Mouse (Mus musculus) MEL (cell line): ENCODE data around the gene Ccl24. TPM values are rescaled to one million over a fixed set of nuclear protein-coding genes. Genes with fewer than 3 reads are reported as not detected.

Source experiments
- DNase-seq: peaks from one replicate; pipeline ENCODE4 v3.0.0; 2011; ENCODE audit warnings: low read depth, low spot score
- H3K27ac ChIP-seq: 2 replicates; pipeline ENCODE4 v1.5.1; 2012; ENCODE audit warnings: low read depth, mild to moderate bottlenecking, control low read depth, low read length, moderate library complexity; ENCODE audit not compliant: control insufficient read depth
- H3K27me3 ChIP-seq, 2 experiments: fragments of 150-350 bp in 1 of 2; sonication (generic) in 1 of 2; 2 replicates each; pipeline ENCODE4 v1.6.1; 2012; ENCODE audit warnings: low read length in 2 of 2, mild to moderate bottlenecking in 2 of 2, improper control_type of control experiment in 1 of 2, moderate library complexity in 1 of 2; ENCODE audit not compliant: insufficient read depth in 2 of 2, control insufficient read depth in 1 of 2
- H3K36me3 ChIP-seq, 2 experiments: 2 replicates each; pipeline ENCODE4 v1.6.1; 2012 to 2014; ENCODE audit warnings: low read length in 2 of 2, improper control_type of control experiment in 1 of 2, inconsistent platforms in 1 of 2, mild to moderate bottlenecking in 1 of 2; ENCODE audit not compliant: insufficient read depth in 2 of 2, control insufficient read depth in 1 of 2
- H3K4me1 ChIP-seq, 2 experiments: fragments of 150-350 bp in 1 of 2; sonication (generic) in 1 of 2; 2 replicates each; pipeline ENCODE4 v1.6.1; 2012; ENCODE audit warnings: low read length in 2 of 2, improper control_type of control experiment in 1 of 2, mild to moderate bottlenecking in 1 of 2; ENCODE audit not compliant: insufficient read depth in 2 of 2, control insufficient read depth in 1 of 2
- H3K4me3 ChIP-seq, 2 experiments: fragments of 150-350 bp in 1 of 2; sonication (generic) in 1 of 2; 2 replicates each; pipeline ENCODE4 v1.5.1; 2012; ENCODE audit warnings: low read depth in 2 of 2, low read length in 2 of 2, mild to moderate bottlenecking in 2 of 2, moderate library complexity in 2 of 2, control low read depth in 1 of 2, improper control_type of control experiment in 1 of 2; ENCODE audit not compliant: control insufficient read depth in 1 of 2, insufficient read depth in 1 of 2
- H3K79me2 ChIP-seq: 2 replicates; pipeline ENCODE4 v1.6.1; 2012; ENCODE audit warnings: mild to moderate bottlenecking, low read length, moderate library complexity; ENCODE audit not compliant: control insufficient read depth, poor library complexity, insufficient read depth
- H3K9ac ChIP-seq: 2 replicates; pipeline ENCODE4 v1.6.1; 2012; ENCODE audit warnings: low read depth, mild to moderate bottlenecking, control low read depth, low read length, moderate library complexity; ENCODE audit not compliant: control insufficient read depth, poor library complexity, severe bottlenecking
- H3K9me3 ChIP-seq: fragments of 150-350 bp; sonication (generic); replicated peaks from 2 replicates; pipeline ENCODE4 v1.6.1; 2012; ENCODE audit warnings: mild to moderate bottlenecking, low read length, improper control_type of control experiment, moderate library complexity; ENCODE audit not compliant: insufficient read depth
- CHD1 ChIP-seq: IDR thresholded peaks from 2 replicates; pipeline ENCODE4 v1.6.1; 2012; ENCODE audit warnings: low read depth, mild to moderate bottlenecking, inconsistent platforms, low read length, improper control_type of control experiment
- CHD2 ChIP-seq: IDR thresholded peaks from 2 replicates; pipeline ENCODE4 v1.6.1; 2011; ENCODE audit warnings: low read length, improper control_type of control experiment
- CTCF ChIP-seq, 3 experiments: IDR thresholded peaks in 2 of 3; conservative IDR thresholded peaks in 1 of 3; 2 replicates each; pipeline ENCODE4 v1.5.1; 2011 to 2012; ENCODE audit warnings: low read length in 3 of 3, low read depth in 2 of 3, mild to moderate bottlenecking in 2 of 3, improper control_type of control experiment in 1 of 3, inconsistent platforms in 1 of 3, mixed read lengths in 1 of 3, moderate library complexity in 1 of 3; ENCODE audit not compliant: control insufficient read depth in 1 of 3, insufficient read depth in 1 of 3, poor library complexity in 1 of 3, severe bottlenecking in 1 of 3
- E2F4 ChIP-seq: IDR thresholded peaks from 2 replicates; pipeline ENCODE4 v1.6.1; 2011; ENCODE audit warnings: low read depth, low read length, improper control_type of control experiment, borderline replicate concordance
- ELF1 ChIP-seq: IDR thresholded peaks from 2 replicates; pipeline ENCODE4 v1.6.1; 2014; ENCODE audit warnings: low read depth, mild to moderate bottlenecking, inconsistent platforms, low read length, improper control_type of control experiment, moderate library complexity
- EP300 ChIP-seq, 2 experiments: IDR thresholded peaks; 2 replicates each; pipeline ENCODE4 v1.6.1; 2011; ENCODE audit warnings: improper control_type of control experiment in 2 of 2, low read length in 2 of 2, low read depth in 1 of 2, mild to moderate bottlenecking in 1 of 2
- ETS1 ChIP-seq: IDR thresholded peaks from 2 replicates; pipeline ENCODE4 v1.6.1; 2012; ENCODE audit warnings: low read depth, mild to moderate bottlenecking, inconsistent platforms, low read length, improper control_type of control experiment, moderate library complexity
- GABPA ChIP-seq: IDR thresholded peaks from 2 replicates; pipeline ENCODE4 v1.6.1; 2012; ENCODE audit warnings: low read depth, mild to moderate bottlenecking, inconsistent platforms, low read length, improper control_type of control experiment, moderate library complexity
- GATA1 ChIP-seq: IDR thresholded peaks from 2 replicates; pipeline ENCODE4 v1.6.1; 2011; ENCODE audit warnings: low read depth, low read length, improper control_type of control experiment
- MAFK ChIP-seq: IDR thresholded peaks from 2 replicates; pipeline ENCODE4 v1.6.1; 2011; ENCODE audit warnings: low read depth, mild to moderate bottlenecking, low read length, improper control_type of control experiment, borderline replicate concordance
- MAZ ChIP-seq: IDR thresholded peaks from 2 replicates; pipeline ENCODE4 v1.6.1; 2012; ENCODE audit warnings: low read depth, mild to moderate bottlenecking, inconsistent platforms, low read length, improper control_type of control experiment
- MEF2A ChIP-seq: IDR thresholded peaks from 2 replicates; pipeline ENCODE4 v1.6.1; 2014; ENCODE audit warnings: low read depth, mild to moderate bottlenecking, inconsistent platforms, low read length, improper control_type of control experiment; ENCODE audit not compliant: poor library complexity, insufficient replicate concordance, severe bottlenecking; ENCODE audit errors: extremely low read depth
- MYB ChIP-seq: IDR thresholded peaks from 2 replicates; pipeline ENCODE4 v1.6.1; 2011; ENCODE audit warnings: mild to moderate bottlenecking, low read depth, low read length, improper control_type of control experiment
- MYC ChIP-seq: IDR thresholded peaks from 2 replicates; pipeline ENCODE4 v1.6.1; 2011; ENCODE audit warnings: low read depth, mild to moderate bottlenecking, low read length, improper control_type of control experiment, moderate library complexity
- NELFE ChIP-seq: IDR thresholded peaks from 2 replicates; pipeline ENCODE4 v1.6.1; 2011; ENCODE audit warnings: low read depth, low read length, improper control_type of control experiment
- POLR2A ChIP-seq, 2 experiments: IDR thresholded peaks; 2 replicates each; pipeline ENCODE4 v1.6.1; 2011 to 2012; ENCODE audit warnings: low read length in 2 of 2, mild to moderate bottlenecking in 2 of 2, control low read depth in 1 of 2, improper control_type of control experiment in 1 of 2, low read depth in 1 of 2, moderate library complexity in 1 of 2; ENCODE audit not compliant: control insufficient read depth in 1 of 2, insufficient read depth in 1 of 2, poor library complexity in 1 of 2
- POLR2AphosphoS2 ChIP-seq: IDR thresholded peaks from 2 replicates; pipeline ENCODE4 v1.6.1; 2011; ENCODE audit warnings: low read length, improper control_type of control experiment
- RAD21 ChIP-seq: IDR thresholded peaks from 2 replicates; pipeline ENCODE4 v1.6.1; 2011; ENCODE audit warnings: mild to moderate bottlenecking, low read depth, low read length, improper control_type of control experiment
- SIN3A ChIP-seq: IDR thresholded peaks from 2 replicates; pipeline ENCODE4 v1.6.1; 2012; ENCODE audit warnings: low read length, improper control_type of control experiment, inconsistent platforms
- TAL1 ChIP-seq: IDR thresholded peaks from 2 replicates; pipeline ENCODE4 v1.6.1; 2012; ENCODE audit warnings: mild to moderate bottlenecking, inconsistent platforms, low read length, moderate library complexity, mixed read lengths
- TBP ChIP-seq: IDR thresholded peaks from 2 replicates; pipeline ENCODE4 v1.8.0; 2011; ENCODE audit warnings: low read depth, low read length, improper control_type of control experiment
- TCF12 ChIP-seq: IDR thresholded peaks from 2 replicates; pipeline ENCODE4 v1.6.1; 2014; ENCODE audit warnings: low read depth, mild to moderate bottlenecking, inconsistent platforms, low read length, improper control_type of control experiment, moderate library complexity
- USF1 ChIP-seq: IDR thresholded peaks from 2 replicates; pipeline ENCODE4 v1.6.1; 2014; ENCODE audit warnings: low read depth, mild to moderate bottlenecking, inconsistent platforms, low read length, improper control_type of control experiment, moderate library complexity
- ZC3H11A ChIP-seq: IDR thresholded peaks from 2 replicates; pipeline ENCODE4 v1.6.1; 2012; ENCODE audit warnings: low read depth, mild to moderate bottlenecking, inconsistent platforms, low read length, improper control_type of control experiment
- ZKSCAN1 ChIP-seq: IDR thresholded peaks from 2 replicates; pipeline ENCODE4 v1.6.1; 2012; ENCODE audit warnings: low read depth, mild to moderate bottlenecking, inconsistent platforms, low read length, improper control_type of control experiment, moderate library complexity
- ZMIZ1 ChIP-seq: IDR thresholded peaks from 2 replicates; pipeline ENCODE4 v1.6.1; 2012; ENCODE audit warnings: low read depth, mild to moderate bottlenecking, inconsistent platforms, low read length, improper control_type of control experiment, moderate library complexity
- polyA plus RNA-seq, 2 experiments: library from polyadenylated mRNA; stranded (reverse) in 1 of 2; unstranded in 1 of 2; fragments of >175 nt in 1 of 2; fragments of >200 nt in 1 of 2; gene quantifications; 2 replicates each; pipeline versions ENCODE4 v1.2.1 to v1.2.4; 2012; ENCODE audit warnings: low replicate concordance in 2 of 2, low read depth in 1 of 2; ENCODE audit not compliant: insufficient read length in 2 of 2, insufficient read depth in 1 of 2, missing spikeins in 1 of 2
- total RNA-seq: library from RNA; depleted of rRNA; stranded (reverse); fragments of 300-350 nt; gene quantifications from 2 replicates; pipeline ENCODE4 v1.2.3, GENCODE M21; 2012; rRNA removed

The Ccl24 gene
- not detected in 2 replicates for total RNA-seq
- polyA plus RNA-seq = not detected

- Histone ChIP-seq H3K4me1 (peaks cover 0 to 15% of the 10 kb centered on the region in 2 experiments; a peak in 2 of 4 replicates), H3K9ac (no peak within 1 kb of the TSS), H3K27me3 (no peaks in the 10 kb centered on the region), H3K4me3 (no peak within 1 kb of the TSS), H3K9me3 (no peaks in the 10 kb centered on the region), H3K79me2 (no peaks in the 10 kb centered on the region), H3K36me3 (peaks cover 0 to 5% of the 10 kb centered on the region in 2 experiments; a peak in 2 of 4 replicates), H3K27ac (no peak within 1 kb of the TSS)
- peak; percentile 29 for DNase-seq
- TF ChIP-seq RAD21 (no peak), E2F4 (no peak), TBP (no peak), GABPA (no peak), ZKSCAN1 (no peak), CHD2 (no peak), MYB (no peak), ZC3H11A (no peak), CTCF (IDR thresholded peaks at IDR 0.05 in 2 of 3, conservative IDR thresholded peaks at IDR 0.05 in 1 of 3; ENCODE audit: control insufficient read depth in 1 of 3, insufficient read depth in 1 of 3, low read depth in 2 of 3, low read length in 3 of 3, poor library complexity in 1 of 3, severe bottlenecking in 1 of 3) (no peak), EP300 (IDR thresholded peaks at IDR 0.05; ENCODE audit: low read depth in 1 of 2, low read length in 2 of 2) (no peak), POLR2A (IDR thresholded peaks at IDR 0.05; ENCODE audit: control insufficient read depth in 1 of 2, insufficient read depth in 1 of 2, low read depth in 1 of 2, low read length in 2 of 2, poor library complexity in 1 of 2) (no peak), CHD1 (no peak), MAFK (no peak), NELFE (no peak), MEF2A (no peak)
Measured at GRCm38 (mm10) chr5:135573006-135573405, at the start of gene Ccl24. TSS of gene Ccl24 (minus strand) at chr5:135573049.

DNA sequence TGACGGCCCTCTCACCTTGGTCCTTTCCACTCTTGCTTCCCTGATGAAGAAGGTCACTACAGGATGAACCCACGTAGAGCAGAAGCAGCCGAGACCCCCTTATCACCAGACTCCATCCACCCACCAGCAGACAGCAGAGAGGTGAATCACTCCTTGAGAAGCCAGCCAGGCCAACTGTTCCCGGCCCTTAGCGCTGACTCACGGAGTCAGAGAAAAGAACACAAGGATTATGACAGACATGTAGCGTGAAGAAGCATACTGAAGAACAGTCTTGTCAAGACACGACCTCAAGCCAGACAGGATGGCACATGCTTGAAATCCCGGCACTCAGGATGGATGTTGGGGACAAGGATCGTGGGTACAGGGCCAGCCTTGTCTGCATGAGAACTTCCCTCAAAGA, 48.9 kb upstream of the Ccl24 start:
- H3K9me3 ChIP-seq = no peaks in the 10 kb centered on the region

More for the DNA sequence above, 48.9 kb upstream of the Ccl24 start:
- peak; percentile 57 for DNase-seq
- TF ChIP-seq TCF12 (no peak), RAD21 (no peak), MAFK (no peak), TBP (no peak), ETS1 (no peak), ZMIZ1 (no peak), EP300 (IDR thresholded peaks at IDR 0.05; ENCODE audit: low read depth in 1 of 2, low read length in 2 of 2) (peak; percentile 16 to 24; a peak in 2 of 4 replicates), USF1 (no peak), GATA1 (no peak), POLR2AphosphoS2 (no peak), ZC3H11A (no peak), MAZ (no peak), NELFE (no peak), TAL1 (peak; percentile 12; the same call in 1 of the 2 replicates), SIN3A (no peak), ELF1 (no peak), MYC (no peak)
- H3K27ac ChIP-seq = no peak overlapping the region
- H3K4me1 ChIP-seq = peaks cover 0 to 7% of the 10 kb centered on the region in 2 experiments; a peak in 1 of 4 replicates
- peaks cover 0 to 2% of the 10 kb centered on the region in 2 experiments; a peak in 2 of 4 replicates for H3K27me3 ChIP-seq
- no peaks in the 10 kb centered on the region for H3K79me2 ChIP-seq
- H3K4me3 ChIP-seq = no peak overlapping the region
- no peaks in the 10 kb centered on the region for H3K36me3 ChIP-seq
- no peak overlapping the region for H3K9ac ChIP-seq
